Mouse (Mus musculus): ENCODE measurements around the gene Sostdc1.

Gene Sostdc1

DNA sequence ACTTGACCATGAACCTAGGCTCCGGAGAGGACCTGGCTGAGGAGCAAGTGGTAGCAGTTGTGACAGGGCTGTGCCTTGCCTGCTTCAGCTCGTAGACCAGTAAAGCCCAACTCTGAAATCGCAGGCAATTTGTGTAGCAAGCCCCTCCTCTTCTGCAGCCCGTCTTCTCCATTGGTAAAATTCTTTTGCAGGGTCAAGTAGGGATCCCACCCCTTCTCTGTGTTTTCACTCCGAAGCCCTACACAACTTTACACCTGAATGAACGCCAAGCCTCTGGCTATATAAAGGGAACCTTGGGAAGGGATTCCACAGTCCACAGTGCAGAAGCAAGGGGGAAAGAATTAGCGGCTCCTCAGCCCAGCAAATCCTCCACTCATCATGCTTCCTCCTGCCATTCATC lies at the start of gene Sostdc1:
Gene Sostdc1, plus strand, starts transcription at position 224 of the 400 bp plus-strand sequence.
- DNase-seq (ENCODE audit: low read depth, low spot score): no peak

DNA sequence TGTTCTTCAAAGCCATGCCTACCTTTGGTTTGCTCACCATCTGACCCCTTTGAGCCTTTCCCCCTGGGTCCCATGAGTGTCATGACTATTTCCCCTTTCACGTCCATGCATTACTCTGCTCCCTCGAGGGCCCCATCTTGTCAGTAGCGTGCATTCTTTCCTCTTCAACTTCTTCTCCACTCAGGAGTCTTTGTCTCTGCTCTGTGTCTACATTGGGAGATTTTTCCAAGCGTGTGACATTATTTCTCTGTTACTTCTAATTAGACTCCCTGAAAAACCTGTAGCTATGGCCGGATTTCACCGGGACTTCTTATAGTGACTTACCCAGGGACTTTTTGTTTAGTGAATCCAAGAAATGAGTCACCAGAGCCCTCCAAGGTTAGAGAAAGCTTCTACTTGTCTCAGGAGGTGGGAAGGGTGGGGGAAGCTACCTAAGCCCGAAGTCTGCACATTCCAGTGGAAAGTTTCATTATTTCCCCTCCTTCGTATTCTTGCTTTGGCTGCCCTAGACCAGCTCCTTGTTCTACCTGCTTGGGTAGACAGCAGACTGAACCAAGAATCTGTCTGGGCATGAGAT lies 46.2 kb upstream of the Sostdc1 start:
- DNase-seq (ENCODE audit: low read depth, low spot score): no peak

DNA sequence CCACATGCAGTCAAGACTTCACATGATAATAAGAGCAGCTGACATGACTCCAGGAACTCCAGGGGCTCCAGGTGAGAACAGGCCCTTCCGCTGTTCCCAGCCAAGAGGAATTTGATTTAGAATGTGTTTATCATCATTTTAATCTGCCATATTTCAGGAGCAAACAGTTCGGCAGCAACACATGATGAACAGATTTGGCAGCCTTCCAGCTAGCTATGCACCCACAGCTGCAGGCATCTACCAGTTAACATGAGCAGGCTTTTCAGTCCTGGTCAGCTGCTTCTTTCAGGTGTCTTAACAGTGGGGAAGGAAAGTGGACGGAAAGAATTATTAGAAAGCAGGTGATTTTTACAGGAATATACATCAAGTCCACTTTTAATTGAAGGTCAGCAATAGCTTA lies 39.1 kb upstream of the Sostdc1 start:
- no peak for DNase-seq (ENCODE audit: low read depth, low spot score)

DNA sequence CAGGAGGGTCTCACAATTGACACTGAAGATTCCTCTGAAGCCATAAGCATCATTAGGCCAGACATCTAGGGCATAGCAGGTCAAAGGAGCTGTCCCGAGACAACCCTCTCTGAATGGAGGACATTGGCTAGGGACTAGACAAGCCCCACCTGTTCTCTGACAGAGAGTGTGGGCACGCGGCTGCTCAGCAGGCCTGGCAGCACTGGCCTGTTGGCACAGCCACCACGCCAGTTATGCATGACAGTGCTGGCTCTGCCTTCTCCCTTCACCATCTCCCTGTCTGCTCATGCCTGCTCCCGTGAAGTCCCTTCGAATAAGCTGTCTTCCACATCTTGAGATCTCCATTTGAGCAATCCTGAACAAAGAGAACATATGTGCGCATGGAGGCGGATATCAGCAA lies 24.3 kb upstream of the Sostdc1 start:
- peak; percentile 49 for DNase-seq (ENCODE audit: low read depth, low spot score)

DNA sequence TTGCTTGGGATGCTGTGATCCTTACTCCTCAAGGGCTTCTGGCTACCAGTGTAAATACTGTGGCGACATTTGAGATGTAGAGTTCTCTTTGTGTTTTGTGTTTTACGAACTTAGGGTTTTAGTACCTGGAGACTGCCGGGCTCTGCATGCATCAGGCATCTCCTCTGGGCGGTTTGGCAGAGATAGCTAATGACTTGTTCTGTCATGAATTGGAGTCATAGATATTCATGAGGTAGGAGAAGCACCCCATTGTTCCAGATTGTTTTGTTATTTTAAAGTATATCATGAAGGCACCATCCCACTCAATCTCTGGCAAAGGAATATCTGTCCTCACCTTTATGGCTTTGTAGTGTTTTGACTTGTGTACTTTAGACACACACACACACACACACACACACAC lies 23.5 kb upstream of the Sostdc1 start:
- DNase-seq (ENCODE audit: low read depth, low spot score): no peak

DNA sequence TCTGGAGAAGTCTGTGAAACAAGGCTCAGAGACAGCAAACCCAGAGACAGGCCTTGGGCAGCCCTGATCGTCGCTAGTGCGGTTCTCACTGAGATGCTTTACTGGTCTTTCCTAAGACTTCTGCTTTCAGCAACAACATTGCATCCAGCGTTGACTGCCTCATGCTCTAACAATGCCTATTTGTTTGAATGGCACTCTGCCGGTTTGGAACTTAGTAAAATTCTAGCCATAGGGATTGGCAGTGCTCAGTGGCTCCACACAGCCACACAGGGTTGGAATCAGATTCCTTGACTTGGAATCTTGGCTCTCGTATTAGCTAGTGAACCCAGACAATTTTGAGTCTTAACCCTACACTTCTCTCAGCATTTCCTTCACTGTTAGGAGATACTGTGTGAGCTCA lies 22.6 kb upstream of the Sostdc1 start:
- DNase-seq (ENCODE audit: low read depth, low spot score): peak; percentile 68

DNA sequence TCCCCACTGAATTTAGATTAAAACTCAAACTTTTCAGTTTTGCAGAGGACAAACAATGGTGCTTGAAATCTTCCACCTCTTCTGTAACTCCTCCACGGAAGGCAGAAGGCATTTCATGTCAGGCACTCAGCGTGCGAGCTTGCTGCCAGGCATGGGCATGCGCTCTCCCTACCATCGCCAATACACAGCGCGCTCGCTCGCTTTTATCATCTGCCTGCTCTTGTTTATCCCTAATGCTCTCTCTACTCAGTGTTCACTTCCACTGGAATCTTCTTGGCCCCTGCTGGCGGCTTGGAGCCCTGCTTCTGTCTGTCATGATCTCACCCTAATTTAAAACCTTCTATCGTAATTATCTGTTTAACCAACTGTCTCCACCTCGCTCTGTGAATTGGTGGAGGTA lies 11.6 kb upstream of the Sostdc1 start:
- peak; percentile 51 for DNase-seq (ENCODE audit: low read depth, low spot score)

DNA sequence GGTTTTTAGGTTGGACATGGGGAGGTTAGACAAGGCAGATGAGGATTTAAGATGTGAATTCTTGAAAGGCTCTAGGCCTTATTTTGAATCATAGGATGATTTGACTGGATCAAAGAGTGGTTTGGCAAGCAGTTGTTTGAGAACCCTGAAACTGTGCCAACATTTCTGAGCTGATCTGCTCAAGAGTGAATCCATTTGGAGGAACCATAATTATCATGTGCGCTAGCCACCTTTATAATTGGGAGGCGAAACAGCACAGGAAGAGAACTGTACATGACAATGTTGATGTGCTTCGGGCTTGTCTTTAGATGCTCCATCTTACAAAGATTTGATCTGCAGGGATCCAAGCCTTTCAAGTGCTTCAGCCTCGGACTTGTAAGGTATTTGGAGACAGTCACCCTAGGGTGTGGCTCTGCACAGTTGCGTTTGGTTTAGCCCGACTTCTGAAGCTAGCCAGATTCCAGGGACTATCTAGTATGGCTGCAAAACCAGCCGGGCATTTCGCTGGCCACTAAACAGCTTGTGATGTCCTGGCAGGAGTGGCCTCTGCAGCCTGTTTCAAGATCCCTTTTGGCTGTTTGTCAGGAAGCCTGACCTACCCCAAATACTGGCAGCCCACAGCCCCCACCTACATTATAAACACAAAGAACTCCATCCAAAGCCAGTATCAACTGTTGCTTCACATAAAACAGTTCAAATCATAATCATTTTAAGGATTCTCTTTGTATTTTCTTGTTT lies 10.9 kb upstream of the Sostdc1 start:
- DNase-seq (ENCODE audit: low read depth, low spot score): no peak

DNA sequence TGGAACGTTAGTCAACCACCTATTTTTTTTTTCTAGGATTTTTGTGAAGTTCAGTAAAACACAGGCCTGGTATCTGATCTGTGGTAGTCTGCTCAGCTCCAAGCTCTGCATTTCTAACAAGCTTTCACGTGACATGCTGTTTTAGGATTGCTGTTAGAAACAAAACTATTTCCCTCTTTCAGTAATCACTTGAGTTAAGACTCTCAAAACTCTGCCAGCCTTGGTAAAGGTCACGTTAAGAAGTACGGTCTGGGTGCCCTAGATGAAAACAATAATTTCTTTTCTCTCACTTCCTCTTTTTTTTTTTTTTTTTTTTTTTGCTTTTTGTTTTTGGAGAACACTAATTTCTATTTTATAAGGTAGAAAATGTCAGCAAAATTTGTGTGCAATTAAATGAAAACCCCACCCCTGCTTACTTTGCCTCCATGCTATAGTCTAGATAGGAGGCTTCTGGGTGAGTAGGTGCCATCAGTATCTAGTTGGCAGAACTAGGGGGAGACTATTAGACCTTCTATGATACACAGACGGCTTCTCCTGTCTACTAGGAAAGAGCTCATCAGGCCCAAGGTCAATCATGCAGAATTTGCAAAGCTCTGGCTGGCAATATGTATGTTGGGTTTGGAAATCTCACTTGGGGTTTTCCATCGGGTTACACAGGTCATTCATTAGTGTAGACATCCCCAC lies 5.1 kb upstream of the Sostdc1 start:
- no peak for DNase-seq (ENCODE audit: low read depth, low spot score)

DNA sequence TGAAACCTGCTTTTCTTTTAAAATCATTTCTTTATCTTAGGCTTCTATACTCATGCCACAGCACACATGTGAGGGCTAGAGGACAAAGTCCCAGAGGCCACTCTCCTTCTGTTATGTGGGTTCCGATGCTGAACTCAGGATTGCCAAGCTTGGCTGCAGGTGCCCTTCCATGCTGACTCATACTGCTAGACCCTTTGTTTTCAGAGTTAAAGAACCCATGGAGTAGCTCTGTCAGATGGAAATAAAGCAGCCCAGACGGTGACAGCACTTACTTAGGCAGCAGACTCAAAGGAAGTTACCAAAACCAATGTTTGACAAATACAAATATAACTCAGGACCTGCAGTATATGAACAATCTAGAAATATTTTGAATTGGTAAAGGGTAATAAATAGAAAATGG lies 924 bp upstream of the Sostdc1 start:
- DNase-seq (ENCODE audit: low read depth, low spot score): no peak

DNA sequence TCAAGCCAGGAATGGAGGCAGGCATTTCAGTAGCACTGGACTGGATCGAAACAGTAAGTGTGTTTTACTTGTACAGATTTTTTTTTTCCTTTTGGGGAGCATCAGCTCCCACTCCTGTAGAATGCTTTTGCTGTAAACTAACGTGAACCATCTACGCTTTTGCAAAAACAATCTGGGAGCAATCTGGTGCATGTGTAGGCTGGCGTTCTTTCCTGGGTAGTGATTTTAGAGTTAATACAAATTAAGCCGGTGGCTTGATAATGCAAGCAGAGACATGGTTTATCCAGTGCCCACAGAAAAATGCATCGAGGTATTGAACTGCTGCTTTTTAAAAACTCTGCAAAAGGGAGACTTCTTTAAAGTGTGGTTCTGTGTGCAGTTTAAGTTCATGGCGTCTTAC lies 507 bp downstream of the Sostdc1 start:
- no peak for DNase-seq (ENCODE audit: low read depth, low spot score)

DNA sequence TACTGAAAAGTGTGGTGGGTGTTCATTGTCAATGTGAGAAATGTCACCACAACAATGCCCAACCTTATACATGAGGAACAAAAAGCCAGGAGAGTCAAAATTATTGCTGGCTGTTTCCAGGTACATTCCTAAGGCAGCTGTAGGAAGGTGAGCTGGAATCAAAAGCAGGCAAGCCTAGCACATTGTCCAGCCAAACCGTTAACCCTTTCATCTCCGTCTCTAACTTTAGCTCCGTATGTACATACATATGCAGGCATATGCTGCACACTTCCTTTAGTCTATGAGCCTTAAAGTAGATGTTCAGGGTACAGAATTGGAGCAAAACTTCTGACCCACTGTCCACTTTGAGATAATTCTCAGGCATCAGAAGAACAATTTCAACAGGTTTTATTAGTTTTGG lies 1.6 kb downstream of the Sostdc1 start:
- DNase-seq (ENCODE audit: low read depth, low spot score): no peak

DNA sequence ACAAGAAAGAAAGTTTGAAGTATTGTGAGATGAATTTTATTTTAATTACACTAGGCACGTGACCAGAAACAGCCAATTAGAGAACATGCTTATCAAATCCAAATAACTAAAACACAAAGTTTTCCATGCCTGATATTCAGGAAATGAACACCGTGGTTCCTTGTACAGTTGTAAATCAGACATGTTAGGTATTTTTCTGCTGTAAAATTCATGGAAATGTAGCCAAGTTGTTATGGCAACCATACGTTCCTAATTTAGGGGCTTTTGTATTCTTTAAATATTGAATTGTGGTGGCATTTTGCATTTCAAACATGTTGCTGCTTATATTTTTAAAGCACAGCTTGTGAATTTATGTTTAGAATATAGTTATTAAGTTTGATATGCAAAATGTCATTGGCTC lies 2.1 kb downstream of the Sostdc1 start:
- no peak for DNase-seq (ENCODE audit: low read depth, low spot score)

DNA sequence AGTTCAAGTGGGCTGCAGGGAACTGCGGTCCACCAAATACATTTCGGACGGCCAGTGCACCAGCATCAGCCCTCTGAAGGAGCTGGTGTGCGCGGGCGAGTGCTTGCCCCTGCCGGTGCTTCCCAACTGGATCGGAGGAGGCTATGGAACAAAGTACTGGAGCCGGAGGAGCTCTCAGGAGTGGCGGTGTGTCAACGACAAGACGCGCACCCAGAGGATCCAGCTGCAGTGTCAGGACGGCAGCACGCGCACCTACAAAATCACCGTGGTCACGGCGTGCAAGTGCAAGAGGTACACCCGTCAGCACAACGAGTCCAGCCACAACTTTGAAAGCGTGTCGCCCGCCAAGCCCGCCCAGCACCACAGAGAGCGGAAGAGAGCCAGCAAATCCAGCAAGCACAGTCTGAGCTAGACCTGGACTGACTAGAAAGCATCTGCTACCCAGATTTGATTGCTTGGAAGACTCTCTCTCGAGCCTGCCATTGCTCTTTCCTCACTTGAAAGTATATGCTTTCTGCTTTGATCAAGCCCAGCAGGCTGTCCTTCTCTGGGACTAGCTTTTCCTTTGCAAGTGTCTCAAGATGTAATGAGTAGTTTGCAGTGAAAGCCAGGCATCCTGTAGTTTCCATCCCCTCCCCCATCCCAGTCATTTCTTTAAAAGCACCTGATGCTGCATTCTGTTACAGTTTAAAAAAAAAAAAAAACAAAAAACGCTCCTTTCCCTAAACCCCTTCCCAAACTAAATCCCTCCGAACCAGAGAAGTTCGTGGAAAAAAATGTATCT lies 3.3 kb downstream of the Sostdc1 start:
- DNase-seq (ENCODE audit: low read depth, low spot score): peak; percentile 43

DNA sequence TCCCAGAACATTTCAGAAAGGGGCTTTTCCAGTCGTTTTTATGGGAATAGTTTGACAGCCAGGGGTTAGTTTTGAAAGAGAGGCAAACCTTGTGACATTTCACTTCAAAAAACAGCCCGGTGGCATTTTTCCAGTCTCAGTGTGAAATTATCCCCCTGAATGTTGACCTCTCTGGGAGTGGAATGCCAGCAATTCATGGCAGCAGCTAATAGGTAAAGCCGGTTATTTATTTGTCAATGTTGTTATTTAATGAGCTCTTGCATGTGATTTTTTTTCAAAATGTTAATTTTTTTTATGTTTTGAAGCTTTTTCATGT lies 3.8 kb downstream of the Sostdc1 start:
- DNase-seq (ENCODE audit: low read depth, low spot score): no peak

DNA sequence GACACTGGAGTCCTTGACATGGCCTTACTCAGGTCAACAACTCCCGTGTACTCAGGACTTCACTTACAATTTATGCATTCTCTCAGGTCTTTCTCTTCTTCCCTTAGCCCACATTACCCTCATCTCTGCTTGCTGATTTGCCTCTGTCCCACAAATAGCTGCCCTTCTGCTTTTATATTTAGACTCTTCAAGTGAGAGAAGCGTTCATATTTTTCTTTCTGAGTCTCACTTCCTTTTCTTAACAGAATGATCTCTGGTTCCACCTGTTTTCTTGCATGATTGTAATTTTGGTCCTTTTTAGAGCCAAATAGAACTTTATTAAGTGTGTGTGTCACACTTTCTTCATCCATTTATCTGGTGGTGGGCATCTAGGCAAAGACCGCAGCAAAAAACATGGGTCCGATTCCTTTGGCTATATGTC lies 12.2 kb downstream of the Sostdc1 start:
- DNase-seq (ENCODE audit: low read depth, low spot score): no peak

DNA sequence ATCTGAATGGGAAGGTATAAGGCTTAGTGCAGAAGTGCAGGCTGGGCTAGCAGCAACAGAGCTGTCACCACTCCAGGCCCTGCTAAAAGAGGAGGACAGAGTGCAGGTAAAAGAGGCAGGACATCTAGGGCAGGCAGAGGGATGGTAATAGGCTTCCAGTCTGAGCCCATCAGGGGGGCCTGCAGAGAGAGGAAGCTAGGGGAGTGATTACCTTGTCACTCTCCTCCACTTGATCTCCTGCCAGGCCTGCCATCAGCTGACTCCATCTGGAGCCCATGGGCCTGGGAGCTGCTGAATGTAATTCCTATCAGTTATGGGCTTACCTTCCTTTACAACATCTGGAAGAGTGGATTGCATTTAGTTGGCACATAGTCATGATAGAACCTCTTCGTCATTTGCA lies 18.7 kb downstream of the Sostdc1 start:
- DNase-seq (ENCODE audit: low read depth, low spot score): no peak

DNA sequence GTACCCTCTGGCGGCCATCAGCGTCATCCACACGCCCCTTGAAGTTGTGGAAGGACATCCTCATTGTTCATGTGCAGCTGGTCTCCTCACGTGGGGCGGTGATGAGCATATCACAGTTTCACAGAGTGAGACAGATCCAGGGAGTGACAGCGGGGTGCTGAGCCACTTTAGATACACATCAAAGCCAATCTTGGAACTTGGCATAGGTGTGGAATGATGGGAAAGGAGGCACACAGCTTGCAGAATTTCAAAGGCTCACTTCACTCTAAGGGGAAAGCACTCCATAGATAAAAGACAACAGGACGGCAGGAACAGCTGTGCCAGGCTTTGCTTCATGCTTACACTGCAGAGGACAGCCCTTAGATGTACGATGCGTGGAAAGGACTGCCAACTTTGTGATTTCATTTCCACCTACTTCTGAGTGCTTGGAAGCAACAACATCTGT lies 19.9 kb downstream of the Sostdc1 start:
- DNase-seq (ENCODE audit: low read depth, low spot score): peak; percentile 60

DNA sequence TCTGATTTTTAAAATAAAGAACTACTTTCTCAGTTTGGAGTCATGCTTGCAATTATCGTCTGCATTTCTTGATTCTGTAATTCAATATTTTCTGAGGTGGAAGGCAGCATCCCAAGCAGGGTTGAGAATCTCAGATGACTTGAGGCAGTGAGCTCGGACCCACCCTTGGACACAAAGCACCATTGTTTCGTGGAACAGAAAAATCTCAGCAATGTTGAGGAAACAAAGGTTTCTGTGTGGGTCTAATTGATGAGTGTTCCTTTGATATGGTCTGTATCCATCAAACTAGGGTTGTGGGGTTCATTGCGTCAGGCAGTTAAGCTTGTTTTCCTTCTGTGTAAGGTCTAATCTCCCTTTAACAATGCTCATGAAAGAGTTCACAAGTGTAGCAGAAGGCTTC lies 30.2 kb downstream of the Sostdc1 start:
- DNase-seq (ENCODE audit: low read depth, low spot score): peak; percentile 65

DNA sequence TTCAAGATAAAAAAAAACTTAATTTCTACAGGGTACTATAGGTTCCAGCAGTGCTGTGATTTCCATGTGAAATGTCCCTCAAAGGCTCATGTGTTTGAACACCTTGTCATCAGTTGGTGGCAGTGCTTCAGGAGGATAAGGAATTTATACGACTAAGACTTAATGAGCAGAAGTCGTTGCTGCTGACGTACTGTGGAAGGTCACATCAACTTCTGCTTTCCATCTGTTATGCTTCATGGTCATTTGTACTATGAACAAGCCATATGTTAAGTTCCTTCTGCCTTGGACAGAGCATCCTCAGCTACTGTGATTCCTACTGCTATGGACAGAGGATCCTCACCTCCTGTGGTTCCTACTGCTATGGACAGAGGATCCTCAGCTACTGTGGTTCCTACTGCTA lies 46.1 kb downstream of the Sostdc1 start:
- no peak for DNase-seq (ENCODE audit: low read depth, low spot score)

DNA sequence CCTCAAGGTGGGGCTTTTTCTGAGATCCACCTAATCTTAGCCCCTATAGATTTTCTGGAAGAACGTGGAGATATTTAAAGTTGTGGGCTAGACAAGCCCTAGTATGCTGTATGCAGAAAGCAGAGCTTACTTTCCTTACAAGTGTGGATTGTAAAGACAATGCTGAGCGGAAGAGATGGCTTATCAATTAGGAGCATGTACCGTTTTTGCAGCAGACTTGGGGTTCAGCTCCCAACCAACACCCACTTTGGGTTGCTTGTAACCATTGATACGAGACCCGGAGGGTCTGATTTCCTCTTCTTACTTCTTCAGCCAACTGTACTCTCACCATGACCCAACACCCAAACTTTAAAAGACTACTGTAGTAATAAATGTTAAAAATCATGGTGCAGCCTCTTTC lies 46.8 kb downstream of the Sostdc1 start:
- DNase-seq (ENCODE audit: low read depth, low spot score): no peak

DNA sequence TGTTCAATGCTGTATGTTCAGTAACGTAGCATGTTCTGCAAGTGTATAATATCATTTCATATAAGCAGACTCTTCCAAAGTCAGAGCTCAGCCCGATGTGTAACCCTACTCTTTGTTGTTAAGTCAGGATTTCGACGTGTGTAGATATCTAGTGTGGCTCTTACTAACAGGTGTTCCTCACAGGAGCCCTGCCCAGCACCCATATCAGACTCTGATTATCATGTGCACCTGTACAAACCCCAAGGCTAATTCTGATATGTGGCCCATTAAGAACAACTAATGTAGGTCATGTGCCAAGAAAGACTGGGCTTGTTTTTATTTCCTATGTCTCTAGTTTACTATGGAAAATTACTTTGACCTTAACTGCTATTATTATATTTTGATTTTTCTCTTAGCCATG lies 50.1 kb downstream of the Sostdc1 start:
- DNase-seq (ENCODE audit: low read depth, low spot score): no peak
